Mouse (Mus musculus): Measurements from ENCODE around the gene Pus1. TPM values are rescaled to one million over a fixed set of nuclear protein-coding genes. Genes with fewer than 3 reads are reported as not detected.
A peak's percentile ranks its signal among the peaks of the same experiment; 100 is the strongest.
"Not testable (repeated sequence)": the region's sequence is repeated elsewhere in the genome, so short reads cannot be mapped to it uniquely, and the experiment has no call there.

Pus1 gene
- polyA plus RNA-seq, 1 experiment from 2014 or later = 48.4 TPM

DNA sequence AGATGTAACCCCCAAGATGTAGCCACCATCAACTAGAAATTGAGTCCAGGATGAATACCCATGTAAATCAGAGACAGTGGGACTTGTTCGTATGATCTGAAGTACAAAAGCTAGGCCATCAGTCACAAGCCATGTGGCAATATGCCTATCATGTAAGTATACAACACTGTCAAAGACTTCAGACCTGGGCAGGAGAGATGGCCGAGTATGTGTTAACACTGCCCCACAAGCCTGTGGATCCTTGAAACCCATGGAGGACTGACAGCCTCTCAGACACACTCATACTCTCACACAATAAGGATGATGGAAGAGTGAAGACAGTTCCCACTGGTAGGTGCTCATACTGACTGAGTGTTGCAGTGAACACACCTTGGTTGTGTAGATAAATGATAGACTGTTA, 4.3 kb downstream of the Pus1 start:
- Histone ChIP-seq H3K27ac (no peak overlapping the region), H3K4me1 (peaks cover 34% of the 10 kb centered on the region), H3K27me3 (ENCODE audit: poor library complexity, severe bottlenecking) (no peaks in the 10 kb centered on the region), H3K9me3 (no peaks in the 10 kb centered on the region), H3K4me3 (no peak overlapping the region), H3K36me3 (replicated peaks) (peaks cover 72% of the 10 kb centered on the region)
- WGBS = 93% methylated on average over 2 of the region's 2 CpGs
- no peak for DNase-seq (ENCODE audit: extremely low spot score, low spot score)

DNA sequence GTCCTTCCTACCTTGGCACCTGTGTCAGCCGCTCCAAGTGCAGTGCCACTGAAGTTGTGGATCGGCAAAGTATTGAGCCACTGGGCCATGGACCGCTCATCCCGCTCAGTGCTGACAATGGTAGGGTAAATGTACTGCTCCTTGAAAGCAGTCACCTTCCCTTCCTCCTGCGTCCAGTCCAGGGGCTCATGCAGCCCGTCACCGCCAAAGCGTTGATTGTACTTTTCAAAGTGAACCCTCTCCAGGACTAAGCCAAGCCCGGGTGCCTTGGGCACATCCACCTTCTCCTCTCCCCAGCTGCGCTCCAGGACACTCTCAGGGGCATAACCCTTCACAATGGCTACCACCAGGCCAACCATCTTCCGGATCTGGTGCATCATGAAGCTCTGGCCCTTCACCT, 5.9 kb downstream of the Pus1 start:
- DNase-seq (ENCODE audit: extremely low spot score, low spot score) = no peak
- Histone ChIP-seq H3K27ac (no peak overlapping the region), H3K36me3 (replicated peaks) (peaks cover 75% of the 10 kb centered on the region), H3K9me3 (no peaks in the 10 kb centered on the region), H3K4me1 (peaks cover 25% of the 10 kb centered on the region), H3K4me3 (no peak overlapping the region), H3K27me3 (ENCODE audit: poor library complexity, severe bottlenecking) (no peaks in the 10 kb centered on the region)
- 94% methylated on average over 11 of the region's 11 CpGs for WGBS

DNA sequence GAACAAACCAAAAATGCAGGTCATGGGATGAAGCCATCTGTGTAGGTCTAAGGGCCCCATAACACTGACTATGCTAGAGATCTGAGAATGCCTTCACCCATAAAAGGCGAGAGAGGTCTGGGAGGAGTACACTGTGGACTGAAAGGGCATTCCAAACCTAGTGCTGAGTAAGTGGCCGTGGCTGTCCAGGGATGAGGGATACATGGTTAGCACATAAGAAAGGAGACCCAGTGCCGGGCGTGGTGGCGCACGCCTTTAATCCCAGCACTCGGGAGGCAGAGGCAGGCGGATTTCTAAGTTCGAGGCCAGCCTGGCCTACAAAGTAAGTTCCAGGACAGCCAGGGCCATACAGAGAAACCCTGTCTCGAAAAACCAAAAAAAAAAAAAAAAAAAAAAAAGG, 7.5 kb downstream of the Pus1 start:
- not testable (repeated sequence) for H3K27me3 ChIP-seq (ENCODE audit: poor library complexity, severe bottlenecking); H3K4me3 ChIP-seq; H3K27ac ChIP-seq; H3K9me3 ChIP-seq; DNase-seq (ENCODE audit: extremely low spot score, low spot score)
- peaks cover 25% of the 10 kb centered on the region for H3K4me1 ChIP-seq
- H3K36me3 ChIP-seq (replicated peaks) = peaks cover 68% of the 10 kb centered on the region
- WGBS = 92% methylated on average over 10 of the region's 10 CpGs

DNA sequence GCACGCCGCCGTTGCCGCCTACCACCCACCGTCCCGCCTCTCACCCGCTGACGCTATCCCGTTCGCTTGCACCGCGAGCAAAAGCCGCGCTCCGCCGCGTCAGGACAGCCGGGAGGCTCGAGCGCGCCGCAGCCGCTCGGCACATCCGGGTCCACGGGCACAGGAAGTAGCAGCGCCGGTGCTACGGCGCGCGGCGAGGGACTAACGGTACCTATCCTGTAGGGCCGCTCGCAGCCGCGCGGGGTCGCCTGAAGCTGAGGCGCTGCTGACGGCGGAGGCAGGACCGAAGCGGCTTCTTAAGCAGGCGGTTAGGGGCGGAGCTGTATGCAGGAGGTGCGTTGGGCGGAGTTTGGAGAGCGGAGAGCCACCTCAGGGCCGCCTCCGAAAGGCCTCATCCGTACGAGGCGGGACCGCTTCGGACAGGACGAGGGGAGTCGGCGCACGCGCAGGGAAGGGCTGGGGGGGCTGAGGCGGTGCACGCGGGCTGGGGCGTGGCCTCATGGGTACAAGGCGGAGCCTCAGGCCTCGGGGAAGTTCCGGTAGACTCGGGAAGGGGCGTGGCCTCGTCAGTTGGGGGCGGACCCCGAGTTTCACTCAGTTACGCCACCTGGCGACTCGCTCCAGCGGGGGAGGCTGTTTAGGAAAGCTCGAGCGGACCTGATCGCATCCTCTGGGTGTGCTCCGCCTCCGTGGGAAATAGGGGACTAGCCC, 9.9 kb downstream of the Pus1 start, which contains the start of gene Ep400:
Ep400 (minus strand) TSS at position 270 of the 711 bp plus-strand sequence.
- WGBS = under 1% methylated on average over 83 of the region's 83 CpGs

DNA sequence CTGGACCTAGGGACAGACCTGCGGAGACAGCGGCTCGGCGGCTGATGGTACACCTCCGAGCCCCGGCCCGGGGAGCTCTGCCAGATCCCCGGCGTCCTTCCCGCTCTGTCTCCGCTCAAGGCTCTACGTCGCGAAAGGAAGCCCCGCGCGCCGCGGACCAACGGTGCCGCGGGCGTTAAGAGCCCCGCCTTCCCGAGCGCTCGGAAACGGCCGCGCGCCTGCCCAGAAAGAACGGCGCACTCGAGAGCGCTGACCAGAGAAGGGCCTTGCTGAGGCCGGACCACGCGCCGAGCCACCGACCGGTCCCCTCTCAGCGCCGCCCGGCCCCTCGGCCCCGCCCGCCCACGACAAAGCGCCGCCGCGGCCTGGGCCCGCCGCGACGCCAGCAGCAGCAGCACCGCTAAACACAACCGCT, 10.4 kb downstream of the Pus1 start:
- Histone ChIP-seq H3K27ac (peak overlapping the region; percentile 97), H3K9me3 (no peaks in the 10 kb centered on the region), H3K4me3 (peak overlapping the region; percentile 88), H3K27me3 (ENCODE audit: poor library complexity, severe bottlenecking) (no peaks in the 10 kb centered on the region), H3K4me1 (peaks cover 26% of the 10 kb centered on the region), H3K36me3 (replicated peaks) (peaks cover 51% of the 10 kb centered on the region)
- no peak for DNase-seq (ENCODE audit: extremely low spot score, low spot score)
- under 1% methylated on average over 58 of the region's 58 CpGs for WGBS

More for the DNA sequence above, 9.9 kb downstream of the Pus1 start, which contains the start of gene Ep400:
- Histone ChIP-seq H3K9me3 (no peaks in the 10 kb centered on the region), H3K27me3 (ENCODE audit: poor library complexity, severe bottlenecking) (no peaks in the 10 kb centered on the region), H3K4me3 (peak within 1 kb of the TSS; percentile 88), H3K4me1 (peaks cover 26% of the 10 kb centered on the region), H3K36me3 (replicated peaks) (peaks cover 51% of the 10 kb centered on the region), H3K27ac (peak within 1 kb of the TSS; percentile 97)
- peak; percentile 100 for DNase-seq (ENCODE audit: extremely low spot score, low spot score)

DNA sequence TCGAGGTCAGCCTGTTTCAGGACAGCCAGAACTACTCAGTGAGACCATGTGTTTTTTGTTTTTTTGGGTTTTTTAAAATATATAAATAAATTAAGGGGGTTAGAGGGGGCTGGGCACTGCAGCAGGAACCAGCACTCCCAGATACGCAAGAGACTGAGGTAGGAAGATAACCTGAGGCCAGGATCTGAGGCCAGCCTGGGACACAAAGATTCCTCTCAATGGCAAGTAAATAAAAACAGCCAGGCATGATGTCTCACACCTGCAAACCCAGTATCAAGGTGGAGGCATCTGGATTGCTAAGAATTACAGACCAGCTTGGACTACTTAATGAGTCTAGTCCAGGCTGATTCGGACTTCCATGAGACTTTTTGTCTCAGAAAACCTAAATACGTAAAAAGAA, 11.2 kb downstream of the Pus1 start:
- peak overlapping the region; percentile 88 for H3K4me3 ChIP-seq
- 65% methylated on average over 4 of the region's 4 CpGs for WGBS
- peak overlapping the region; percentile 97 for H3K27ac ChIP-seq
- no peaks in the 10 kb centered on the region for H3K9me3 ChIP-seq
- H3K36me3 ChIP-seq (replicated peaks) = peaks cover 49% of the 10 kb centered on the region
- H3K27me3 ChIP-seq (ENCODE audit: poor library complexity, severe bottlenecking) = no peaks in the 10 kb centered on the region
- DNase-seq (ENCODE audit: extremely low spot score, low spot score) = no peak
- peaks cover 26% of the 10 kb centered on the region for H3K4me1 ChIP-seq

DNA sequence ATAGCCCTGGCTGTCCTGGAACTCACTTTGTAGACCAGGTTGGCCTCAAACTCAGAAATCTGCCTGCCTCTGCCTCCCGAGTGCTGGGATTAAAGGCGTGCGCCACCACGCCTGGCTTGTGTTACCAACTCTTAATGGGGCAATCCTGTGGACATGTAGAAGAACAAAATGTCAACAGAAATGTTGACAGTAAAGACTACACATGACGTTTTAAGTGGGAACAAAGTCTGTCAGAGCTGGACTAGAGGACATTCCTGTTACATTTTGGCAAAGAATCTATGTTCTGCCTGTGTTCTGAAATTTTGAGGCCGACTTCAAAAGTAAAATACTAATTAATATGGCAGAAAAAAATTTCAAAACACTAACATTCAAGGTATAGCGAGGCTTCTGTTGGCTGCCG, 16.6 kb downstream of the Pus1 start:
- no peak for DNase-seq (ENCODE audit: extremely low spot score, low spot score)
- Histone ChIP-seq H3K4me1 (peaks cover 10% of the 10 kb centered on the region), H3K27me3 (ENCODE audit: poor library complexity, severe bottlenecking) (no peaks in the 10 kb centered on the region), H3K9me3 (no peaks in the 10 kb centered on the region), H3K36me3 (replicated peaks) (peaks cover 37% of the 10 kb centered on the region), H3K27ac (no peak overlapping the region), H3K4me3 (no peak overlapping the region)
- 92% methylated on average over 8 of the region's 8 CpGs for WGBS

DNA sequence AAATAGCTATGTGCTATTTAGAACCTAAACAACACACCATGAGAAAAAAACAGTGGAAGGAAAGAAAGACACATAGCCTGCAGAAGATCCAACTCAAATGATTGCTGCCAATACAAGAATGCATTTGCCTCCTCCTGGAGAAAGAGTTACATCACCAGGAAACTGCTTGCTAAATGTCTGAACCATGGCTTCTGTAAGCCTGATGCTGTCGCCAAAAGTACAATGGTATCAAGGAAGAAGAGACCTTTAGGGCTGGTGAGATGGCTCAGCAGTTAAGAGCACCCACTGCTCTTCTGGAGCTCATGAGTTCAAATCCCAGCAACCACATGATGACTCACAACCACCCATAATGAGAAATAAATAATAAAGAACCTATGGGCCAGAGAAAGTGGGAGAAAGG, 35.4 kb downstream of the Pus1 start:
- no peak overlapping the region for H3K4me3 ChIP-seq
- H3K27me3 ChIP-seq (ENCODE audit: poor library complexity, severe bottlenecking) = no peaks in the 10 kb centered on the region
- H3K36me3 ChIP-seq (replicated peaks) = peaks cover 46% of the 10 kb centered on the region
- no peaks in the 10 kb centered on the region for H3K9me3 ChIP-seq
- no peak for DNase-seq (ENCODE audit: extremely low spot score, low spot score)
- 84% methylated on average over 1 of the region's 1 CpGs for WGBS
- H3K27ac ChIP-seq = no peak overlapping the region
- H3K4me1 ChIP-seq = no peaks in the 10 kb centered on the region

DNA sequence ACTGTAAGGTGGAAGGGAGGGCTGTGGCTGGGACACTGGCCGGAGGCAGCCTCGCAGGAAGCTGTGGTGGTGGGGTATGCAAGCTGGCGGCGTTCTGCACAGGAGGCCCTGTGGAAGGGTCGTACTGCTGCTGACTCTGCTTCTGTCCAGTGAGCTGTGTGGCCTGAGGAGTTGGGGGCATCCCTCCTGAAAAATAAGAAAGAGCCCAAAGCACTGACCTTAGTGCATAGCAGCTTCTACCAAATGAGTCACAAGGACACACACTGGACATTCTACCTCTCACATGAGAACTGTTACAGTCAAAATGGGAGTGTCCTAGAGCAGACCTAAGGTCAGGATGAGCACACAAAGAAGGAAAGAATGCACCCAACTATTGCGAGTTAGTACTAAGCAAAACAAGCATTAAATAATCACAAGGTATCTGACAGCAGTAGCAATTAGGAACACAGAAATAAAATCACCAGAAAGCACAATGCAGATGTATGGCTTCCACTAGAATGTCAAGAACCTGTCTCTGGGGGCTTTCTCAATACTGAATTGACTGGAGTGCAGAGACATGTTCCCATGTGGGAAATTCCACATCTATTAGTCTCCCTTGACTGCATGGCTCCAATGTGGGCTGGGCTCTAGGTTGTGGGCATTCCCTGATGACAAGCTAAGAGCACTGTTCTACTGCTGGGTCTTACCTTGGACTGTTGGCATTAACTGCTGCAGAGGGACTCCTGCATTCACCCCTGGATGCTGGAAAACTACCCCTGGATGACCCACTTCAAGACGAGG, 40.8 kb downstream of the Pus1 start:
- peaks cover 70% of the 10 kb centered on the region for H3K36me3 ChIP-seq (replicated peaks)
- no peak overlapping the region for H3K27ac ChIP-seq
- H3K4me1 ChIP-seq = no peaks in the 10 kb centered on the region
- no peaks in the 10 kb centered on the region for H3K27me3 ChIP-seq (ENCODE audit: poor library complexity, severe bottlenecking)
- no peak overlapping the region for H3K4me3 ChIP-seq
- no peak for DNase-seq (ENCODE audit: extremely low spot score, low spot score)
- 96% methylated on average over 7 of the region's 7 CpGs for WGBS
- H3K9me3 ChIP-seq = no peaks in the 10 kb centered on the region

DNA sequence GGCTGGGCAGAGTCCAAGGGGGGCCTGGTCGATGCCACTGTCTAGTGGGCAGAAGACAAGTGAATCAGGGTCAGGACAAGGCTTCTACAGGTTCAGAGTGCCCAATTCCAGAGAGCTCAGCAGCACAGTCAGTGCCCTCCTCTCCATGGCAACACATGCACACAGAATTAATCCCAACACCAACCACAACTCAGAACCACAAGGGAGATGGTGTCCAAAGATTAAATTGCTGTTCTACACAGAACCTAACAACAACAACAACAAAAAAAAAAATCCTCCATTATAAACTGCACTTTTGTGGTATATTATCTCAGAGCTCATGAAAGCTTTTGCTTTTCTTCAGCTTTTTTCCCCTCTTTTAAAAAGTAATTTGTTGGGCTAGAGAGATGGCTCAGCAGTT, 44.9 kb downstream of the Pus1 start:
- Histone ChIP-seq H3K27me3 (ENCODE audit: poor library complexity, severe bottlenecking) (no peaks in the 10 kb centered on the region), H3K4me3 (no peak overlapping the region), H3K9me3 (no peaks in the 10 kb centered on the region), H3K27ac (no peak overlapping the region), H3K36me3 (replicated peaks) (peaks cover 97% of the 10 kb centered on the region), H3K4me1 (no peaks in the 10 kb centered on the region)
- DNase-seq (ENCODE audit: extremely low spot score, low spot score) = no peak
- WGBS = 100% methylated on average over 1 of the region's 1 CpGs

DNA sequence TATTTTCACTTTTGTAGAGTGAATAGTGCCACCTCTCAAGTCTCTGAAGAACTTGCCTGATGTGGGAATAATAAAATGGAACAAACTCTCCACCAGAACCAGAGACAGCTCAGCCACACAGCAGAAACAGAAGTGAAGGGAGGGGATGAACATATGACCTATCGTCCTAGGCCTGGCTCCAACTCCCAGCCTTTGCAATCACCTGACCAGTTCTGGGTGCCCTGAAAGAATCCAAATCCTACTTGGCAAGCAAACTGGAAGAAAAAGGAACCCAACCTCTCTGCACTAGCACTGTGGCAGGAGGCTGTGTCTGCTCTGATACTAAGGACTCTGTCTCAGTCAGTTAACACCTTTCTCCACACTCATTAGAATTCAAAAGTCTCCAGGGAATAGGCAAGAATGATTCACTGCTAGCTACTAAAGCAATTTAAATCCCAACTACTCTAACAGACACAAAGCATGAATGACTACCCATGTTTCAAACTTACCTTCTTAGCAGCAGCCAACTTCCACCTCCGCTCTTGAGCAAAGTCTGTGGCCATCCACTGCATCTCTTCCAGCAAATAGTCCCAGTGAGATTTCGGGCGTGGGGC, 47.1 kb downstream of the Pus1 start:
- H3K36me3 ChIP-seq (replicated peaks) = peaks cover 96% of the 10 kb centered on the region
- WGBS = 92% methylated on average over 4 of the region's 4 CpGs
- no peak for DNase-seq (ENCODE audit: extremely low spot score, low spot score)
- no peaks in the 10 kb centered on the region for H3K27me3 ChIP-seq (ENCODE audit: poor library complexity, severe bottlenecking)
- H3K27ac ChIP-seq = no peak overlapping the region
- no peaks in the 10 kb centered on the region for H3K9me3 ChIP-seq
- H3K4me1 ChIP-seq = no peaks in the 10 kb centered on the region
- no peak overlapping the region for H3K4me3 ChIP-seq

DNA sequence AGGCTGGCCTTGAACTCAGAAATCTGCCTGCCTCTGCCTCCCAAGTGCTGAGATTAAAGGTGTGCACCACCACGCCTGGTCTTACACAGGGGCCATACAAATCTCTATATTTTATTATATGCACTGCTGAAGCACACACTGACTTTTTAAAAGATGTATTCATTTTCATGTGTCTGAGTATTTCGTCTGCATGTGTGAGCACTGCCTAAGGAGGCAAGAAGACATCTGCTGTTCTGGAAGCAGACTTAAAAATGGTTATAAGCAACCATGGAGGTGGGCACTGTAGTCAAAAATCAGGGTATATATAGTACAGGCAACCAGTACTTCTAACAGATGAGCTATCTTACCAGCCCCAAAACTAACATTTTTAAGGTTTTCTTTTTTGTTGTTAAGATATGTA, 49.2 kb downstream of the Pus1 start:
- no peak overlapping the region for H3K4me3 ChIP-seq
- H3K27me3 ChIP-seq (ENCODE audit: poor library complexity, severe bottlenecking) = no peaks in the 10 kb centered on the region
- H3K9me3 ChIP-seq = no peaks in the 10 kb centered on the region
- H3K36me3 ChIP-seq (replicated peaks) = peaks cover 95% of the 10 kb centered on the region
- DNase-seq (ENCODE audit: extremely low spot score, low spot score) = no peak
- no peak overlapping the region for H3K27ac ChIP-seq
- no peaks in the 10 kb centered on the region for H3K4me1 ChIP-seq
- WGBS = 87% methylated on average over 2 of the region's 2 CpGs

DNA sequence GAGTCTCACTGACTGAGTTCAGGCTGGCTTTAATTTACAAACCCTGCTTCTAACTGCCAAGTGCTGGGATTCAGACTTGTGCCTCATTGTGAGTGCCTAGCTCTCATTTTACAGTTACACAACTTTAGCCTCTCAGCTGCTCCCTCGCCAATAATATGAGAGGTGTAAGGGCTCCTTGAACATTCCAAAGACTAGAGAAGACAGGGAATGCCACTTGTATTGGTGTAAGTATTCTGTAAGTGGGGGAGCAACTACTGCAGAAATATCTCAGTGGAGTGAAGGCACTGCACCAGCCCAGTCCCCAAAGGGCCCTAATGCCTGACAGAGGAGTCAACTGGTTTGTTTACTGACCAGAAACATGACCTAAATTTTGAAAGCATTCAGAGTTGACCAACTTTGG, 52.6 kb downstream of the Pus1 start:
- H3K36me3 ChIP-seq (replicated peaks) = peaks cover 98% of the 10 kb centered on the region
- no peaks in the 10 kb centered on the region for H3K4me1 ChIP-seq
- no peak for DNase-seq (ENCODE audit: extremely low spot score, low spot score)
- WGBS = 86% methylated on average over 1 of the region's 1 CpGs
- H3K4me3 ChIP-seq = no peak overlapping the region
- no peaks in the 10 kb centered on the region for H3K9me3 ChIP-seq
- no peaks in the 10 kb centered on the region for H3K27me3 ChIP-seq (ENCODE audit: poor library complexity, severe bottlenecking)
- H3K27ac ChIP-seq = no peak overlapping the region

Data from forebrain, embryonic 10.5 days (tissue).